Mouse (Mus musculus) forebrain, embryonic 16.5 days (tissue): ENCODE results near the gene Agr2. TPM values are rescaled to one million over a fixed set of nuclear protein-coding genes. Genes with fewer than 3 reads are reported as not detected.

Source experiments
- ATAC-seq: fragments of 200-750 bp; cut with Nextera tagmentation; 2 replicates; pipeline ENCODE4 v1.8.0; 2017; ENCODE audit warnings: mild to moderate bottlenecking, moderate library complexity
- H3K27ac ChIP-seq: fragments of 300-500 bp; sonication (generic); 2 replicates; pipeline ENCODE4 v1.5.1; 2014; ENCODE audit warnings: low read length, control low read depth
- H3K27me3 ChIP-seq: fragments of 300-500 bp; sonication (generic); replicated peaks from 2 replicates; pipeline ENCODE4 v1.6.1; 2014; ENCODE audit warnings: low read length; ENCODE audit not compliant: control insufficient read depth, insufficient read depth
- H3K36me3 ChIP-seq: fragments of 300-500 bp; sonication (generic); 2 replicates; pipeline ENCODE4 v1.6.1; 2014; ENCODE audit not compliant: control insufficient read depth, insufficient read depth
- H3K4me1 ChIP-seq: fragments of 300-500 bp; sonication (generic); replicated peaks from 2 replicates; pipeline ENCODE4 v1.6.1; 2014; ENCODE audit warnings: low read length; ENCODE audit not compliant: control insufficient read depth, insufficient read depth
- H3K4me2 ChIP-seq: fragments of 300-500 bp; sonication (generic); 2 replicates; pipeline ENCODE4 v1.6.1; 2014; ENCODE audit warnings: mild to moderate bottlenecking, low read length, control low read depth
- H3K4me3 ChIP-seq: fragments of 300-500 bp; sonication (generic); replicated peaks from 2 replicates; pipeline ENCODE4 v1.5.1; 2014; ENCODE audit warnings: mild to moderate bottlenecking, low read length, control low read depth
- H3K9ac ChIP-seq: fragments of 300-500 bp; sonication (generic); replicated peaks from 2 replicates; pipeline ENCODE4 v1.6.1; 2014; ENCODE audit warnings: low read depth, low read length, control low read depth
- H3K9me3 ChIP-seq: fragments of 300-500 bp; sonication (generic); 2 replicates; pipeline ENCODE4 v1.6.1; 2016; ENCODE audit warnings: low read length; ENCODE audit not compliant: control insufficient read depth
- WGBS: fragments of 180-500 bp; shearing (Covaris S2); extraction: QIAGEN DNeasy Blood & Tissue Kit; methylation state at CpG from one replicate; pipeline ENCODE4 v1.1.7; 2014; 5-methylcytosine and 5-hydroxymethylcytosine counted together
- polyA plus RNA-seq: library from polyadenylated mRNA; unstranded; fragments of >200 nt; fragmentation: Nextera tagmentation; extraction: Ambion mirVana; gene quantifications from 2 replicates; pipeline ENCODE4 v1.2.1, GENCODE M21; 2015

Agr2 gene
- polyA plus RNA-seq, result not detected in 2 replicates

DNA sequence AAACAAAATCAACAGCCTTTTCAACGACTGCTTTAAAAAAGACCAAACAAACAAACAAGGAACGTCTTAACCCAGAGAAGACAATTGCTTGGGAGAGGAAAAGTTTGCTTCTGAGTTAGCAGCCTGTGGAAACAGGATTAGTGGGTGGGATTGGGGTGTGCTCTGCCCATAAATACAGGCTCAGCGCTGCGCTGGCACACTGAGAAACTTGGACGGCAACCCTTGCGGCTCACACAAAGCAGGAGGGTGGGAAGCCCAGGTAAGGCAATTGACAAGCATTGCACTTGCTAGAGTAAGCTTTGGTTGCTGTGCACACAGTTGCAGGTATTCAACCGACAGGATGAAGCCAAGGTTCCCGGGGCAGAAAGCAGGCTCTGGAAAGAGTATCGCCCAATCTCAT, at the start of gene Agr2:
Gene Agr2, plus strand, starts transcription at position 197 of the 400 bp plus-strand sequence.
- Histone ChIP-seq H3K4me2 (no peak within 1 kb of the TSS), H3K4me1 (no peaks in the 10 kb centered on the region), H3K27ac (no peak within 1 kb of the TSS), H3K36me3 (no peaks in the 10 kb centered on the region), H3K4me3 (no peak within 1 kb of the TSS), H3K27me3 (no peaks in the 10 kb centered on the region), H3K9ac (no peak within 1 kb of the TSS), H3K9me3 (no peaks in the 10 kb centered on the region)
- no peak for ATAC-seq
- WGBS, result 58% methylated on average over 9 of the region's 9 CpGs

DNA sequence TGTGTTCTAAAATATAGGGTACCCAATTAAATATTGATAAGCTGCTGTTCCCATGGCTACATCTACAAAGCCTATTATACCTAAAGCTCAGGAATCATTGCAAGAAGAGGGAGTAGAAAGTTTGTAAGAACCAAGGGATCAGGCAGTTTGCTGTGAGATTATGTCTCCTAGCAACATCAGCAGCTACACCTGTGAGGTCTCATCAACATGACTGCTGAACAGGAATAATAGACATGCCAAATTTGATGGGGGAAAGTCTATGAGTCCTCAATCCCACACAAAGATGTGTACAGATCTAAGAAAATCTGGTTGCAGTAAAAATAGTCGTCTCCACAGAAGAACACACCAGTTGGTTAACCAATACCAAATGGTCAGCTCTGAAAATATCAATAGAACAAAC, 41.0 kb upstream of the Agr2 start:
- Histone ChIP-seq H3K4me3 (no peak overlapping the region), H3K9me3 (no peaks in the 10 kb centered on the region), H3K4me2 (no peak overlapping the region), H3K36me3 (no peaks in the 10 kb centered on the region), H3K27me3 (no peaks in the 10 kb centered on the region), H3K9ac (no peak overlapping the region), H3K27ac (no peak overlapping the region), H3K4me1 (no peaks in the 10 kb centered on the region)
- WGBS, result 38% methylated on average over 1 of the region's 1 CpGs
- ATAC-seq, result no peak

DNA sequence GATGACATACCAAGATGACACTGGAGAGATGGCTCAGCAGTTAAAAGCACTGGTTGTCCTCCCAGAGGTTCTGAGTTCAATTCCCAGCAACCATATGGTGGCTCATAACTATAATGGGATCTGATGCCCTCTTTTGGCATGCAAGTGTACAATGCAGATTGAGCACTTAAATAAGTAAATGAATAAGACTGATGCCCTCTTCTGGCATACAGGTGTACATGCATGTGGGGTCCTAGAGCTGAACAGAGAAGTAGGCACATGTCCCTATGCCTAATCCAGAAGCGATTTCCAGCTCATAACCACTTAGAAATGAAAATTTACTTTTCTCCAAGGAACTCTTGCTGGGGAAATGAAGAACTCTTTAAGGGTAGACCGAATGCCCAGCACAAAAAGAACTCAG, 35.5 kb upstream of the Agr2 start:
- H3K4me1 ChIP-seq, result no peaks in the 10 kb centered on the region
- no peak overlapping the region for H3K27ac ChIP-seq
- no peaks in the 10 kb centered on the region for H3K9me3 ChIP-seq
- no peak overlapping the region for H3K9ac ChIP-seq
- no peaks in the 10 kb centered on the region for H3K36me3 ChIP-seq
- WGBS, result 92% methylated on average over 2 of the region's 2 CpGs
- no peak overlapping the region for H3K4me3 ChIP-seq
- H3K27me3 ChIP-seq, result no peaks in the 10 kb centered on the region
- no peak overlapping the region for H3K4me2 ChIP-seq
- no peak for ATAC-seq

DNA sequence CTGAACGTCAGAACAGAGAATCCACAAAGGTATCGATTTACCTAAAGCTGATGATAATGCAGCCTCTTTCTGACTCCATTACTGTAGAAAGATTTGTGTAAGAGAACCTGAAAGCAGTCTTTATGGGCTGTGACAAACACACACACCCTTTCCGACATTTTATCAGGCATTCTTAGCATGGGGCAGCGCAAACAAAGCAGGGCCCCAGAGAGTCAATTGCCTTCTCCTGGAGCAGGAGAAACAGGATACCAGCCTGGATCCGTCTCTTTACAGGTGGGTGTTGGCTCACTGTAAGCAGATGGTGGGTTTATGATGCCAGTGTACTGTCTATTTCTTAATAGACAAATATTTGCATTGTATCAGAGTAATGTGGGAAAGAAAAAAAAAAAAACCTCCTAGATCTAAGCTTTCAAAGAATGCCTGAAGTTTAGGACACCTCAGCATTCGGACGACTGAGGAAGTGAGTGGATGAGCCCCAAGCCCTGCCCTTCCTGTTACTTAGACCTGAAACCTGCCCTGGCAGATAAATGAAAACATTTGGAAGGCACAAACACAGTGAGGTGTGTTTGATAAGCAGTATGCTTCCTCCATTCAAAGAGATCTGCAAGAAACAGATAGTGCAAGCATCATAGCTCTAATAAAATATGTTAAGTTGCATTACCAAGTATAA, 26.5 kb upstream of the Agr2 start:
- no peaks in the 10 kb centered on the region for H3K27me3 ChIP-seq
- 64% methylated on average over 7 of the region's 7 CpGs for WGBS
- H3K27ac ChIP-seq, result no peak overlapping the region
- no peak overlapping the region for H3K9ac ChIP-seq
- no peaks in the 10 kb centered on the region for H3K9me3 ChIP-seq
- H3K4me1 ChIP-seq, result no peaks in the 10 kb centered on the region
- H3K4me2 ChIP-seq, result no peak overlapping the region
- H3K4me3 ChIP-seq, result no peak overlapping the region
- ATAC-seq, result no peak
- H3K36me3 ChIP-seq, result no peaks in the 10 kb centered on the region

DNA sequence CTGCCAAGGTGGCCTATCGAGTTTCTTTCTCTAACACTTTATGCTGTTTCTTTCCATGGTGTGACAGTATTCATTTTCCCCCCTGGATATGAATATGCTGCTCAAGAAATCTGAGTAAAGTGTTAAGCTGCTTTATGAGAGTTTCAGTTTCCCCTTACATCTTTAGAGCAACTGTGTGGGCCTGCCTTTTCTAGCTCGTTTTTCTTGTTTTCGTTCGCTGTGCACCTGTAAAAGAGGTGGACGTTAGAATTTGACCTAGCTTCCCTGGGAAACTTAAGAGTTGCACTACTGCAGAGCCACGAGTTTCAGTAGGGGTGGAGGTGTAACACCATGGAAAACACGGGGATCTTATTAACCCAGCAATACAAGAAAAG, 26.0 kb upstream of the Agr2 start:
- Histone ChIP-seq H3K4me2 (no peak overlapping the region), H3K4me3 (no peak overlapping the region), H3K27ac (no peak overlapping the region), H3K27me3 (no peaks in the 10 kb centered on the region), H3K36me3 (no peaks in the 10 kb centered on the region), H3K9ac (no peak overlapping the region), H3K4me1 (no peaks in the 10 kb centered on the region), H3K9me3 (no peaks in the 10 kb centered on the region)
- 80% methylated on average over 7 of the region's 7 CpGs for WGBS
- ATAC-seq, result no peak

DNA sequence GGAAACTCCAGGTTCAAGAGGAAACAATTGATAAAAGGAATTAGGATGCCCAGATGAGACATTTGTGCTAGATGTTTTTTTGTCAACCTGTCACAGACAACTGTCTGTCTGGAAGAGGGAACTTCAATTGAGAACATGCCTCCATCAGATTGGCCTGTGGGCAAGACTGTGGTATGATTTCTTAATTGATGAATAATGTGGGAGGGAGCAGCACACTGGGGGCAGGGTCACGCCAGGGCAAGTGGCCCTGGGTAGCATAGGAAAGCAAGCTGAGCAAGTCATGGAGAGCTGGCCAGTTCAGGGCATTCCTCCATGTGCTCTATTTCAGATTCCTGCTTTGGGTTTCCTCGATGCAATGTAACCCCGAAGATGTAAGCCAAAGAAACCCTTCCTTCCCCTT, 16.8 kb upstream of the Agr2 start:
- WGBS, result 89% methylated on average over 3 of the region's 3 CpGs
- H3K27ac ChIP-seq, result no peak overlapping the region
- H3K36me3 ChIP-seq, result no peaks in the 10 kb centered on the region
- no peaks in the 10 kb centered on the region for H3K27me3 ChIP-seq
- H3K4me1 ChIP-seq, result no peaks in the 10 kb centered on the region
- H3K4me2 ChIP-seq, result no peak overlapping the region
- no peaks in the 10 kb centered on the region for H3K9me3 ChIP-seq
- no peak for ATAC-seq
- H3K4me3 ChIP-seq, result no peak overlapping the region
- H3K9ac ChIP-seq, result no peak overlapping the region

DNA sequence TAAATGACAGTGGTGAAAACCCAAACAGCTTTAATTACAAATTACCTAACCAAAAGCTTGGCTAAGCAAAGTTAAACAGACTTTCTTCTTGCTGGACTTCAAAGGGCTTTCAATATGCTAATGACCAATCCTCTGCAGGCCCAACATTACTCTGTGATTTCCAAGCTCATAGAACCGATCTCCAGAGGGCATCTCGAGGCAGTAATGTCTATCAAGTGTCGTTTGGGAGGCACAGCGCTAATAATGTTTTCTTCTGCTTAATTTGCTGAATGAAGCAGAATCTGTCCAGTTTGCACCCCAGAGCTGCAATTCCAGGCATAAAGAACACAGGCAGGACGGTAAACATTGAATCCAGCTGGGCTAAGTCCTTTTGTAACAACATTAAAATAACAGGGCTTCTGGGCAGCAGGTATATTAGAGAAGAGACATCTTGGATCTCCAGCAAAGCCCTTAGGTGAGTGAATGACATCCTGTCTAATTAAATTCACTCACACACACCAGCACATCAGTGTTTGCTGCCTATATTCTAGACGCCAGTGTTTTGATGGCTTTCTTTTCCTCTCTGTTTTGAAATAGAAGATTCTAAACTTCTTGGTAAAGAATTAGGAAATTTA, 15.0 kb upstream of the Agr2 start:
- Histone ChIP-seq H3K9me3 (no peaks in the 10 kb centered on the region), H3K4me1 (peaks cover 7% of the 10 kb centered on the region), H3K9ac (no peak overlapping the region), H3K27me3 (no peaks in the 10 kb centered on the region), H3K36me3 (no peaks in the 10 kb centered on the region), H3K4me3 (no peak overlapping the region), H3K4me2 (no peak overlapping the region), H3K27ac (no peak overlapping the region)
- WGBS, result 11% methylated on average over 6 of the region's 6 CpGs
- ATAC-seq, result no peak

DNA sequence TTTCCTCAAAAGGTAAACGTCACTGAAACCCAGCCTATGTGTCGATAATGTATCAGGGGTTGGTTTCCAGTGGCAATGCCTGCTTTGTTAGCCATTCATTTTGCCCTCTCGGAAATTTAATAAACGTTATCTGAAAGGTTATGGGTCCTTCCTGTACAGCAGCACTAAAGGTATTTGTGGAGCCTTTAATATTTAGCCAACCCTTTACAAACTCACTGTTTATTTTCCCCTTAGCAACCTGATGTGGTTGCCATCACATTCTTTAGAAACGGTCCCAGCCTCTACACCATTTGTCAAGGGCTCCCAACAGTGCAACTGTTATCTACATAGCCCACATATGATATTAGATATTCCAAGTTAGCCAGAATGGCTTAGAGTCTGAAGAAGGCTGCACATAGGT, 13.1 kb upstream of the Agr2 start:
- 95% methylated on average over 5 of the region's 5 CpGs for WGBS
- H3K9ac ChIP-seq, result no peak overlapping the region
- H3K4me1 ChIP-seq, result peaks cover 7% of the 10 kb centered on the region
- H3K27me3 ChIP-seq, result no peaks in the 10 kb centered on the region
- H3K4me3 ChIP-seq, result no peak overlapping the region
- ATAC-seq, result no peak
- no peaks in the 10 kb centered on the region for H3K9me3 ChIP-seq
- no peak overlapping the region for H3K27ac ChIP-seq
- no peak overlapping the region for H3K4me2 ChIP-seq
- no peaks in the 10 kb centered on the region for H3K36me3 ChIP-seq

DNA sequence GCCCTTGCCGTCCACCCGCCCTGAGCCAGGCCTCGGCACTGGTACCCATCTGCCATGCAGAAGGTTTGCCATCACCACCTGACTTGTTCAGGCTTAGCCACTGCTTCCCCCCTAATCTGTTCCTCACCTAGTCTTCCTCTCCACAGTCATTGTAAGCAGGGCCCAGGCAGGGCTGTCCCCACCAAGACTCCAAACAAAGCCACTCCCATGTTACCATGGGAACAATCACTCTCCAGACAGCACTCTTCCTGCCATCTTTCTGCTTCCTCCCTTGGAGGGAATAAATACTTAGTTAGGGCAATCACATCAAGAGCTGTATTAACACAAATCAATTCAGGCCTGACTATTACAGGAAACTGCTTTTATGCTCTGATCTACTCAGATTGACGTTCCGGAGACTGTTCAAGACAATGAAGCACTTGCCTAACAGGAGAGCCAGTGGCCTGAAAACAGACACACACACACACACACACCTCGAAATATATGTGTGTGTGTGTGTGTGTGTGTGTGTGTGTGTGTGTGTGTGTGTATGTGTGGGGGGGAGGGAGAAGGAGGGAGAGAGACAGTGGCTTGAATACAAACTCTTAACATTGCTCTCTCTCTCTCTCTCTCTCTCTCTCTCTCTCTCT, 10.9 kb upstream of the Agr2 start:
- peaks cover 7% of the 10 kb centered on the region for H3K4me1 ChIP-seq
- whole genome bisulfite sequencing, result 21% methylated on average over 6 of the region's 6 CpGs
- H3K9ac ChIP-seq, result no peak overlapping the region
- no peak overlapping the region; the same call in 1 of the 2 replicates for H3K27ac ChIP-seq
- H3K4me2 ChIP-seq, result no peak overlapping the region
- H3K4me3 ChIP-seq, result no peak overlapping the region
- H3K9me3 ChIP-seq, result no peaks in the 10 kb centered on the region
- no peaks in the 10 kb centered on the region for H3K36me3 ChIP-seq
- peak; percentile 95 for ATAC-seq
- no peaks in the 10 kb centered on the region for H3K27me3 ChIP-seq
